Mouse (Mus musculus) liver, postnatal 0 days (tissue): ENCODE results near the gene Rab6a. TPM values are rescaled to one million over a fixed set of nuclear protein-coding genes. Genes with fewer than 3 reads are reported as not detected.
A peak's percentile ranks its signal among the peaks of the same experiment; 100 is the strongest.

Experiments used
- ATAC-seq: fragments of 200-750 bp; cut with Nextera tagmentation; 2 replicates; pipeline ENCODE4 v1.8.0; 2017; ENCODE audit warnings: mild to moderate bottlenecking, moderate library complexity
- DNase-seq: peaks from one replicate; pipeline ENCODE4 v3.0.0-alpha.2; 2016
- H3K27ac ChIP-seq: fragments of 300-500 bp; sonication (generic); 2 replicates; pipeline ENCODE4 v1.5.1; 2014; ENCODE audit warnings: antibody characterized with exemption, moderate library complexity, mild to moderate bottlenecking, low read depth
- H3K27me3 ChIP-seq: fragments of 300-500 bp; sonication (generic); 2 replicates; pipeline ENCODE4 v1.6.1; 2014; ENCODE audit warnings: low read length, control low read depth, mixed read lengths; ENCODE audit not compliant: insufficient read depth
- H3K36me3 ChIP-seq: fragments of 300-500 bp; sonication (generic); replicated peaks from 2 replicates; pipeline ENCODE4 v1.6.1; 2014; ENCODE audit warnings: mild to moderate bottlenecking, control low read depth, low read length, moderate library complexity, mixed read lengths; ENCODE audit not compliant: insufficient read depth
- H3K4me1 ChIP-seq: fragments of 300-500 bp; sonication (generic); 2 replicates; pipeline ENCODE4 v1.6.1; 2014; ENCODE audit warnings: antibody characterized with exemption, mild to moderate bottlenecking, control low read depth; ENCODE audit not compliant: insufficient read depth
- H3K4me2 ChIP-seq: fragments of 300-500 bp; sonication (generic); 2 replicates; pipeline ENCODE4 v1.6.1; 2014; ENCODE audit warnings: low read depth, mild to moderate bottlenecking, low read length, moderate library complexity, mixed read lengths
- H3K4me3 ChIP-seq: fragments of 300-500 bp; sonication (generic); 2 replicates; pipeline ENCODE4 v1.5.1; 2014; ENCODE audit warnings: low read depth, low read length
- H3K9ac ChIP-seq: fragments of 300-500 bp; sonication (generic); replicated peaks from 2 replicates; pipeline ENCODE4 v1.6.1; 2014; ENCODE audit warnings: mild to moderate bottlenecking, moderate library complexity
- H3K9me3 ChIP-seq: fragments of 300-500 bp; sonication (generic); 2 replicates; pipeline ENCODE4 v1.6.1; 2016; ENCODE audit warnings: mild to moderate bottlenecking, control low read depth, low read length, mixed read lengths
- CTCF ChIP-seq: sonication (generic); IDR thresholded peaks from 2 replicates; pipeline ENCODE4 v1.5.1; 2016; ENCODE audit warnings: antibody characterized with exemption, low read depth
- EP300 ChIP-seq: IDR thresholded peaks from 2 replicates; pipeline ENCODE4 v1.6.1; 2016; ENCODE audit warnings: antibody characterized with exemption, low read depth, mild to moderate bottlenecking
- WGBS: fragments of 180-500 bp; shearing (Covaris S2); extraction: QIAGEN DNeasy Blood & Tissue Kit; methylation state at CpG from one replicate; pipeline ENCODE4 v1.1.7; 2014; ENCODE audit not compliant: insufficient replicate concordance; 5-methylcytosine and 5-hydroxymethylcytosine counted together
- polyA plus RNA-seq: library from polyadenylated mRNA; unstranded; fragments of >200 nt; fragmentation: Nextera tagmentation; extraction: Ambion mirVana; gene quantifications from 2 replicates; pipeline ENCODE4 v1.2.1, GENCODE M21; 2015

Rab6a gene
- polyA plus RNA-seq, 1 experiment from 2014 or later = 44.8 TPM

- Histone ChIP-seq H3K9ac (no peak overlapping the region), H3K27ac (peak overlapping the region; percentile 87), H3K36me3 (no peaks in the 10 kb centered on the region), H3K4me2 (peak overlapping the region; percentile 36), H3K4me1 (peaks cover 5% of the 10 kb centered on the region; the same call in 1 of the 2 replicates), H3K9me3 (no peaks in the 10 kb centered on the region), H3K27me3 (no peaks in the 10 kb centered on the region), H3K4me3 (no peak overlapping the region)
- TF ChIP-seq EP300 = no peak
- ATAC-seq = no peak
- DNase-seq = no peak
- 54% methylated on average over 1 of the region's 1 CpGs for WGBS
Measured at GRCm38 (mm10) chr7:100589816-100590215, 17.4 kb upstream of the Rab6a start.

GRCm38 (mm10) chr7:100590504-100590844, 16.7 kb upstream of the Rab6a start:
- DNase-seq (no peak), ATAC-seq (no peak)
- H3K4me3 ChIP-seq = peak overlapping the region; percentile 64
- H3K9me3 ChIP-seq = no peaks in the 10 kb centered on the region
- H3K4me2 ChIP-seq = peak overlapping the region; percentile 78
- peak overlapping the region; percentile 63 for H3K9ac ChIP-seq
- TF ChIP-seq CTCF (no peak), EP300 (no peak)
- H3K27me3 ChIP-seq = no peaks in the 10 kb centered on the region
- H3K4me1 ChIP-seq = peaks cover 5% of the 10 kb centered on the region; the same call in 1 of the 2 replicates
- H3K36me3 ChIP-seq = no peaks in the 10 kb centered on the region
- H3K27ac ChIP-seq = peak overlapping the region; percentile 96
- 37% methylated on average over 7 of the region's 7 CpGs for WGBS

- H3K9ac ChIP-seq = peak overlapping the region; percentile 63
- H3K27ac ChIP-seq = peak overlapping the region; percentile 96
- ATAC-seq = peak; percentile 96
- H3K36me3 ChIP-seq = no peaks in the 10 kb centered on the region
- H3K4me3 ChIP-seq = peak overlapping the region; percentile 64
- H3K4me1 ChIP-seq = peaks cover 5% of the 10 kb centered on the region; the same call in 1 of the 2 replicates
- TF ChIP-seq EP300 (peak; percentile 71), CTCF (no peak)
- peak overlapping the region; percentile 78 for H3K4me2 ChIP-seq
- no peaks in the 10 kb centered on the region for H3K27me3 ChIP-seq
- WGBS = 2% methylated on average over 17 of the region's 20 CpGs
- peak; percentile 88 for DNase-seq
- no peaks in the 10 kb centered on the region for H3K9me3 ChIP-seq
Measured at GRCm38 (mm10) chr7:100590845-100591521, 16.2 kb upstream of the Rab6a start.

- WGBS = 6% methylated on average over 2 of the region's 2 CpGs
- TF ChIP-seq EP300 (no peak), CTCF (no peak)
- peak overlapping the region; percentile 78 for H3K4me2 ChIP-seq
- no peaks in the 10 kb centered on the region for H3K36me3 ChIP-seq
- peak overlapping the region; percentile 96 for H3K27ac ChIP-seq
- peak overlapping the region; percentile 63 for H3K9ac ChIP-seq
- H3K9me3 ChIP-seq = no peaks in the 10 kb centered on the region
- peaks cover 5% of the 10 kb centered on the region; the same call in 1 of the 2 replicates for H3K4me1 ChIP-seq
- no peaks in the 10 kb centered on the region for H3K27me3 ChIP-seq
- peak overlapping the region; percentile 64 for H3K4me3 ChIP-seq
- no peak for DNase-seq
- no peak for ATAC-seq
Measured at GRCm38 (mm10) chr7:100591522-100591852, 15.7 kb upstream of the Rab6a start.

GRCm38 (mm10) chr7:100593349-100593748, 13.9 kb upstream of the Rab6a start:
- DNase-seq (no peak), ATAC-seq (no peak)
- no peak overlapping the region for H3K9ac ChIP-seq
- H3K36me3 ChIP-seq = no peaks in the 10 kb centered on the region
- peaks cover 5% of the 10 kb centered on the region; the same call in 1 of the 2 replicates for H3K4me1 ChIP-seq
- H3K4me3 ChIP-seq = no peak overlapping the region
- H3K9me3 ChIP-seq = no peaks in the 10 kb centered on the region
- no peak overlapping the region for H3K4me2 ChIP-seq
- H3K27ac ChIP-seq = no peak overlapping the region
- TF ChIP-seq EP300 (no peak), CTCF (no peak)
- H3K27me3 ChIP-seq = no peaks in the 10 kb centered on the region

- Histone ChIP-seq H3K9ac (no peak overlapping the region), H3K27ac (no peak overlapping the region), H3K27me3 (no peaks in the 10 kb centered on the region), H3K36me3 (no peaks in the 10 kb centered on the region), H3K9me3 (no peaks in the 10 kb centered on the region), H3K4me2 (no peak overlapping the region), H3K4me1 (no peaks in the 10 kb centered on the region), H3K4me3 (no peak overlapping the region)
- DNase-seq = no peak
- no peak for ATAC-seq
- 53% methylated on average over 5 of the region's 5 CpGs for WGBS
- no peak for TF ChIP-seq EP300
- TF ChIP-seq CTCF = no peak
Measured at GRCm38 (mm10) chr7:100600211-100600610, 7.0 kb upstream of the Rab6a start.
